Mouse (Mus musculus) skeletal muscle tissue, adult 2 months (tissue): Measurements from ENCODE around the gene As3mt.
"Not testable (repeated sequence)": the region's sequence is repeated elsewhere in the genome, so short reads cannot be mapped to it uniquely, and the experiment has no call there.

ENCODE experiments used
- DNase-seq: peaks from one replicate; pipeline ENCODE4 v3.0.0-alpha.2; 2012; ENCODE audit warnings: low read depth, low spot score

The As3mt gene

GRCm38 (mm10) chr19:46752235-46752634 lies 45.0 kb downstream of the As3mt start:
- no peak for DNase-seq

GRCm38 (mm10) chr19:46755066-46755465 lies 47.8 kb downstream of the As3mt start:
- no peak for DNase-seq

- no peak for DNase-seq
These were observed 49.0 kb downstream of the As3mt start for GRCm38 (mm10) chr19:46756221-46756620.

GRCm38 (mm10) chr19:46759096-46759495 lies 51.8 kb downstream of the As3mt start:
- no peak for DNase-seq

- DNase-seq: not testable (repeated sequence)
These were observed 52.7 kb downstream of the As3mt start for GRCm38 (mm10) chr19:46759909-46760308.

- peak; percentile 78 for DNase-seq
These were observed 53.3 kb downstream of the As3mt start for GRCm38 (mm10) chr19:46760375-46761160.

- DNase-seq: peak; percentile 100
These were observed 54.1 kb downstream of the As3mt start, which contains the start of gene Cnnm2 for GRCm38 (mm10) chr19:46761247-46761946. TSS of gene Cnnm2 (plus strand) at chr19:46761596.

- no peak for DNase-seq
These were observed 54.7 kb downstream of the As3mt start for GRCm38 (mm10) chr19:46761971-46762290.

GRCm38 (mm10) chr19:46762291-46762991 lies 55.2 kb downstream of the As3mt start:
- DNase-seq: no peak

GRCm38 (mm10) chr19:46762992-46763342 lies 55.7 kb downstream of the As3mt start:
- no peak for DNase-seq

GRCm38 (mm10) chr19:46763356-46763755 lies 56.1 kb downstream of the As3mt start:
- no peak for DNase-seq

GRCm38 (mm10) chr19:46763932-46764762 lies 56.9 kb downstream of the As3mt start:
- no peak for DNase-seq

- no peak for DNase-seq
These were observed 57.5 kb downstream of the As3mt start for GRCm38 (mm10) chr19:46764763-46765117.

- no peak for DNase-seq
These were observed 58.9 kb downstream of the As3mt start for GRCm38 (mm10) chr19:46766125-46766524.

GRCm38 (mm10) chr19:46769759-46770158 lies 62.5 kb downstream of the As3mt start:
- DNase-seq: no peak

GRCm38 (mm10) chr19:46771801-46772200 lies 64.5 kb downstream of the As3mt start:
- DNase-seq: no peak

GRCm38 (mm10) chr19:46776391-46776790 lies 69.1 kb downstream of the As3mt start:
- DNase-seq: no peak

- DNase-seq: no peak
These were observed 69.6 kb downstream of the As3mt start for GRCm38 (mm10) chr19:46776850-46777249.

GRCm38 (mm10) chr19:46777928-46778680 lies 70.8 kb downstream of the As3mt start:
- DNase-seq: no peak

- DNase-seq: not testable (repeated sequence)
These were observed 71.9 kb downstream of the As3mt start for GRCm38 (mm10) chr19:46779130-46779529.

GRCm38 (mm10) chr19:46784038-46784437 lies 76.8 kb downstream of the As3mt start:
- DNase-seq: no peak
